Mouse (Mus musculus) bone marrow macrophage, adult 2 months (primary cell): ENCODE results near the gene AI593442.

Source experiments
- CTCF ChIP-seq: IDR thresholded peaks from 2 replicates; pipeline ENCODE4 v1.5.1; 2012; ENCODE audit warnings: low read depth, mild to moderate bottlenecking, low read length, moderate library complexity
- POLR2A ChIP-seq: IDR thresholded peaks from 2 replicates; pipeline ENCODE4 v1.6.1; 2012; ENCODE audit warnings: mild to moderate bottlenecking, low read depth, low read length, borderline replicate concordance

DNA sequence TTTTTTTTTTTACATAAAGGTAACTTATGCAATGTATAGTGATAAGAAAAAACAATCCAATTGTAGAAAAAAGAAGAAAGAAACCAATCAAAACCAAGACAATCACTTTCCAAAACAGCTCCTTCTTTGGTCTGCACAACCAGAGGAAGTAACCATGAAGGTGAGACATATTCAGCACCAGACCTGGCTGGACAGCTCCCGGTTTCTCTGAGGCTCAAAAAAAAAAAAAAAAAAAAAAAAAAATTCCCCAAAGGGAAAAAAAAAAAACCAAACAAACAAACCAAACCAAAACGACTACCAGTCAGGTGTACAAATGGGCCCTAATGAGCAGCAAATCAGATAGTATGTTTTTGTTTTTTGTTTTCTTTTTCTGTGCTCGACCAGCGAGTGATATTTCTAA lies 3.0 kb downstream of the AI593442 start:
- TF ChIP-seq CTCF (no peak), POLR2A (no peak)
